11 mouse cellular contexts compared by ENCODE assay signal in genomic region chr6:13982606-13983389, GRCm38 (mm10).
DNase-seq lines count a peak whose midpoint lies in the region; ATAC-seq and TF ChIP-seq lines count a peak whose summit lies in the region.
"Had no signal": no experiment of that assay in that cellular context is flagged by ENCODE, and none has a peak within 500 bp of the region (broad histone marks: within the 10 kb centered on the region; RNA-seq: fewer than 3 reads in every experiment).

No protein-coding gene starts in this region.

- H3K27me3 ChIP-seq in midbrain, embryonic 14.5 days (ENCODE audit: control insufficient read depth, insufficient read depth, low read length) = no peaks in the 10 kb centered on the region
- H3K27me3 ChIP-seq in midbrain, embryonic 15.5 days (replicated peaks) = no peaks in the 10 kb centered on the region
- H3K27me3 ChIP-seq in heart, embryonic 10.5 days (ENCODE audit: insufficient read depth, poor library complexity, severe bottlenecking) = no peaks in the 10 kb centered on the region
- H3K27me3 ChIP-seq: hindbrain, embryonic 15.5 days had no signal

- no peak overlapping the region for H3K4me3 ChIP-seq in midbrain, embryonic 14.5 days (replicated peaks; ENCODE audit: low read depth, low read length)
- H3K4me3 ChIP-seq in midbrain, embryonic 15.5 days = no peak overlapping the region
- peak overlapping the region; percentile 7; the same call in 1 of the 2 replicates for H3K4me3 ChIP-seq in cortical plate, adult 2 months (ENCODE audit: insufficient read depth, low read length)
- no peak overlapping the region for H3K4me3 ChIP-seq in heart, embryonic 10.5 days
- H3K4me3 ChIP-seq: hindbrain, embryonic 15.5 days had no signal

- no peaks in the 10 kb centered on the region for H3K4me1 ChIP-seq in midbrain, embryonic 14.5 days (ENCODE audit: control insufficient read depth, insufficient read depth, low read length)
- H3K4me1 ChIP-seq in midbrain, embryonic 15.5 days = no peaks in the 10 kb centered on the region
- H3K4me1 ChIP-seq in cortical plate, adult 2 months (ENCODE audit: control insufficient read depth, insufficient read depth, low read length) = no peaks in the 10 kb centered on the region
- H3K4me1 ChIP-seq in heart, embryonic 10.5 days = no peaks in the 10 kb centered on the region
- H3K4me1 ChIP-seq: hindbrain, embryonic 15.5 days had no signal

- no peaks in the 10 kb centered on the region for H3K36me3 ChIP-seq in midbrain, embryonic 14.5 days (ENCODE audit: control insufficient read depth, insufficient read depth, low read length)
- H3K36me3 ChIP-seq in midbrain, embryonic 15.5 days (replicated peaks) = no peaks in the 10 kb centered on the region
- H3K36me3 ChIP-seq in heart, embryonic 10.5 days = no peaks in the 10 kb centered on the region
- H3K36me3 ChIP-seq: hindbrain, embryonic 15.5 days had no signal

- H3K9me3 ChIP-seq in midbrain, embryonic 14.5 days (ENCODE audit: control insufficient read depth, low read length) = peaks cover 3% of the 10 kb centered on the region; the same call in 1 of the 2 replicates
- no peaks in the 10 kb centered on the region; the same call in 1 of the 2 replicates for H3K9me3 ChIP-seq in midbrain, embryonic 15.5 days
- 0 out of 2 replicates have a peak, but pooled peaks cover 6% of the 10 kb centered on the region for H3K9me3 ChIP-seq in heart, embryonic 10.5 days
- H3K9me3 ChIP-seq: hindbrain, embryonic 15.5 days had no signal

- 92% methylated on average over 10 of the region's 10 CpGs for WGBS in midbrain, embryonic 14.5 days
- WGBS in midbrain, embryonic 15.5 days = 89% methylated on average over 10 of the region's 10 CpGs
- WGBS in heart, embryonic 10.5 days = 84% methylated on average over 10 of the region's 10 CpGs

- H3K4me2 ChIP-seq in midbrain, embryonic 14.5 days (ENCODE audit: low read length) = no peak overlapping the region
- H3K4me2 ChIP-seq in midbrain, embryonic 15.5 days = no peak overlapping the region
- H3K4me2 ChIP-seq: hindbrain, embryonic 15.5 days had no signal

- no peak overlapping the region for H3K9ac ChIP-seq in midbrain, embryonic 14.5 days (replicated peaks; ENCODE audit: low read length)
- no peak overlapping the region for H3K9ac ChIP-seq in midbrain, embryonic 15.5 days
- H3K9ac ChIP-seq: hindbrain, embryonic 15.5 days; liver, embryonic 14.5 days had no signal

- H3K27ac ChIP-seq in midbrain, embryonic 14.5 days (replicated peaks; ENCODE audit: low read depth, low read length) = no peak overlapping the region
- H3K27ac ChIP-seq in midbrain, embryonic 15.5 days = no peak overlapping the region
- no peak overlapping the region for H3K27ac ChIP-seq in cortical plate, adult 2 months (ENCODE audit: insufficient read depth, low read length)
- H3K27ac ChIP-seq in heart, embryonic 10.5 days = no peak overlapping the region
- H3K27ac ChIP-seq: hindbrain, embryonic 15.5 days; liver, embryonic 14.5 days had no signal

- TF ChIP-seq POLR2A in cortical plate, adult 2 months (IDR thresholded peaks at IDR 0.05; ENCODE audit: extremely low read depth, insufficient read depth, low read length) = no peak

- TF ChIP-seq CTCF in cortical plate, adult 2 months (IDR thresholded peaks at IDR 0.05; ENCODE audit: extremely low read depth, insufficient read depth, low read length) = no peak

- DNase-seq in midbrain, embryonic 14.5 days = peak; percentile 12
- peak; percentile 28 to 40 for DNase-seq in layer of hippocampus, postnatal 25 days (ENCODE audit: extremely low spot score in 1 of 2, low spot score in 1 of 2)
- DNase-seq in right cerebral cortex, postnatal 4 days = peak; percentile 22
- DNase-seq in heart, embryonic 10.5 days (ENCODE audit: low spot score) = no peak
- DNase-seq in lung, postnatal 14 days = no peak
- DNase-seq in kidney, postnatal 25 days = no peak
- DNase-seq: adrenal gland, postnatal 14 days had no signal

- no peak for ATAC-seq in midbrain, embryonic 14.5 days (ENCODE audit: low FRiP score, low TSS enrichment)
- ATAC-seq in midbrain, embryonic 15.5 days (replicated peaks) = no peak

Comparison
In these comparisons a context has a peak if more than half of its experiments do, and no peak if none do; other contexts are left out.
1. DNase-seq: peak in midbrain, embryonic 14.5 days (single experiment), layer of hippocampus, postnatal 25 days (2 of 2) and right cerebral cortex, postnatal 4 days (single experiment); none in heart, embryonic 10.5 days (single experiment), lung, postnatal 14 days (single experiment) and kidney, postnatal 25 days (0 of 2).